Mouse (Mus musculus) regulatory T cell (primary cell): ENCODE results near the gene Car5a.

Source experiments
- in situ Hi-C: fragments of 300-600 bp; cut with MboI, MseI; formaldehyde crosslinking; loops from one replicate; pipeline ENCODE4 v1.15.1; 2025; ENCODE audit warnings: high pct_unique_total_duplicates

The Car5a gene

GRCm38 (mm10) chr8:121944831-121945230, at the start of gene Car5a:
Gene Car5a, minus strand, starts transcription at chr8:121944904.
- in situ Hi-C loops = loop anchor here (5.0 kb wide), 1 partner anchor 33 kb away; no protein-coding TSS in a partner anchor

GRCm38 (mm10) chr8:121992911-121993310, 48.2 kb upstream of the Car5a start:
- in situ Hi-C loops = loop anchor here (10.0 kb wide), 1 partner anchor 342 kb away; no protein-coding TSS in a partner anchor

DNA sequence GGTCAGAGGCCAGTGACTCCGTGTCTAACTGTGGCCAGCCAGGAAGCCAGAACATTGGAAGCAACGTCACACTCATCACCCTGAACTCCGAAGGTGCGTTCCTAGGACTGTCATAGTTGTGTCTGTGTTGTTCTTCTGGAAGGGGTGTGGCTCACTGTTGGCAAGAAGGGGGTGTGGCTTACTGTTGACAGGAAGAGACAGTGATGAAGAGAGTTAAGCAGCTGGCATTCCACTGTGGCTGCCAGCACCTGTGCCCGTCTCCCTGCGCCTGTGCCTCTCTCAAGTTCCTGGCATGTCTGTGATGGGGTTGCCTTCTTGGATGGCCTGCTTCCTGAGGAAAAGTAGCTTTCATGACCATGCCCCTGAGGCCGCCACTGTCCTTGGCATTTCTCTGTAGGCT, 46.9 kb upstream of the Car5a start:
- in situ Hi-C loops = loop anchor here (10.0 kb wide), 1 partner anchor 343 kb away; no protein-coding TSS in a partner anchor

- in situ Hi-C loops = loop anchor here (10.0 kb wide), 1 partner anchor 344 kb away; no protein-coding TSS in a partner anchor
These were observed 46.0 kb upstream of the Car5a start for GRCm38 (mm10) chr8:121990506-121991255.

GRCm38 (mm10) chr8:121987892-121988291, 43.2 kb upstream of the Car5a start:
- in situ Hi-C loops = no loop called here

GRCm38 (mm10) chr8:121985673-121986072, 41.0 kb upstream of the Car5a start:
- in situ Hi-C loops = no loop called here

GRCm38 (mm10) chr8:121981520-121981895, 36.8 kb upstream of the Car5a start:
- in situ Hi-C loops = no loop called here

GRCm38 (mm10) chr8:121980792-121981519, 36.3 kb upstream of the Car5a start:
- in situ Hi-C loops = no loop called here

GRCm38 (mm10) chr8:121978670-121979069, 34.0 kb upstream of the Car5a start:
- in situ Hi-C loops = no loop called here

DNA sequence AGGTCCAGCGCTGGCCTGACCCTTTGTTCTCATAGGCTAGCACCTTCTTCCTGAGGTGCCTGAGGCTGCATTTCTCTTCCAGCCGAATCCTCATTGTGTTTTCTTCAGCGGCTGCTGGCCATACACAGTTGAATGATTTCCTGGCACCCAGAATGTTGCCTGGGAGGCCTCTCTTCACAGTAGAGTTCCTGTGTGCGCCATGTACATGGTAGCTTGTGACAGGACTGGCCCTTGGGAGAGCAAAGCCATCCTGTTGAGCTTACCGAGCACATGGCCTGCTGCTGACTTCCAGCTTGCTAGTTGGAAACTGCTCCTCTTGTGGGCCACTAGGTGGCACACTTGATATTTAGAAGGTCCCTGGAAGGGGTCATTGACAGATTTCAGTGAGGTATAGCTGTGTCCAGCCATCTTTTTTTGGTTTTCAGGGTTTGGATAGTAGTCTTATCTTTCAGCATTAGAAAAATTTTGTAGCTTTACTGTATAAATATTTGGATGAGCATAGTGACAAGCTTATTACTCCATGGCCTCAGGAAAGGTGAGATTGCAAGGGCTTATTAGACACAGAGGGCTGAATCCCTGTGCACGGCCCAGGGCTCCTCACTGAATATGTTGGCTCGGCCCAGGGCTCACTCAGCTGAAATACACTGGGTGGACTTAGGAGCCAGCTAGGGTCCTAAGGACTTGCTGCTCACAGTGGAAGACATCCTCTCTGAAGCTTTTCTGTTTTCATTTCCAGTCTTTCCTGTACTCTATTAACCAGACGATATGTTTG, 33.3 kb upstream of the Car5a start:
- in situ Hi-C loops = no loop called here

GRCm38 (mm10) chr8:121973906-121974305, 29.2 kb upstream of the Car5a start:
- in situ Hi-C loops = no loop called here

DNA sequence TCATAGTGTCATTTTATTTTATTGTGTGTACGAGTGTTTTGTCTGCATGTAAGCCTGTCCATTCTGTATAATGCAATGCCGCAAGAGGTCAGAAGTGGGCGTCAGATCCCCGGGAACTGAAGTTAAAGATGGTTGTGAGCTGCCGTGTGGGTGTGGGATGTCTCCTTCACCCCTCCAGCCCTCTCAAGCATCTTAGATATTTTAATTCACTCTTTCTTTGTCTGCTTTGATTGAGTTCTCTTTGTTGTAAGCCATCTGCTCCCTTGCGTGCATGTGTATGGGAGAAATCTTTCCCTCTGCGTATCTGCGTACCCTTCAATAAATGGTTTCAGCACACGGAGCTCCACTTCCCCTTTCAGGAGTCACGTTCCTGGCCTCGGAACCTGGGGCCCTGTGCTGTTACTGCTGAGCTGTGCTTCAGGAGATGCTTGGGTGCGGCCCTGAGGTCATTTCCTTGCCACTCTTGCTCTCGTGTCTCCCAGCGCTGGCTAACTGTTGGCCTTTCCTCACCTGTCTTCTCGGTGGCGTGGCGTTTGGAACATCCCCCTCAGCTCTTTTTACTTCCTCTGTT, 26.9 kb upstream of the Car5a start:
- in situ Hi-C loops = no loop called here

DNA sequence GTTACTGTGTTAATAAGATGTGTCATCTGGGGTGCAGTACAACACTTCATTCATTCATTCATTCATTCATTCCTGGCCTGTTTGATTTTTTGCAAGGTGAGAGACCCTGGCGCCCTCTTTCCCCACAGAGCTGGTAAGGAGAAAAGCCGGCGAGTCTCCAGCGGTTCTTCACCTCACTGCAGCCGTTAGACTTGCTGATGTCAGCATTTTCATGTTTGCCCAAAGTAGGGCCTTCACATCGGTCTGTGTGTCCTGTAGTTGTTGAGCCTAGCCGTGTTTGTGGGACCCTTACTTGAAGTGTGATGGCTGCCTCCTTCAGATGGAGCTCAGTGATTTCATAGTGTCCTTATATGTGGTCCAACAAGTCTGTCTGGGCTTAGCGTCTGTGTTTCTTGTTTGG, 25.5 kb upstream of the Car5a start:
- in situ Hi-C loops = no loop called here

- in situ Hi-C loops = no loop called here
These were observed 23.8 kb upstream of the Car5a start for GRCm38 (mm10) chr8:121968542-121968941.

DNA sequence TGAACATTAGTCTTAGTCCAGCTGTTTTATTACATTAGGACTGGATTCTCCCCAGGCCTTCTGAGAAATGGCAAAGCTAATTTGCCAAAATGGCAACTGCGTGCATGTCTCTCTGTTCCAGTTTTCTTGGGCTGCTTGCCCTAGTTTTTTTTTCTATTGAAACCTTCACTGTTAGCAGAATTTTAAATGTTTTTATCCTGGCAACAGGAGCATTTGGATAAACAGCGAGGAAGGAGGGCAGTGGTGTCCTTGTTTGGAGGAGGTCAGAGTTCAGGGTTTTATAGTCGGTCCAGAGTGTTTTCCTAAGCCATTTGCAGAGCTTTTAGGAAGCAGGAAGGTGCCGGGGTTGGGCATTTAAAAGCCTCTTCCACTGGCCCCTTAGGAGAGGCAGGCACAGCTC, 23.3 kb upstream of the Car5a start:
- in situ Hi-C loops = no loop called here

DNA sequence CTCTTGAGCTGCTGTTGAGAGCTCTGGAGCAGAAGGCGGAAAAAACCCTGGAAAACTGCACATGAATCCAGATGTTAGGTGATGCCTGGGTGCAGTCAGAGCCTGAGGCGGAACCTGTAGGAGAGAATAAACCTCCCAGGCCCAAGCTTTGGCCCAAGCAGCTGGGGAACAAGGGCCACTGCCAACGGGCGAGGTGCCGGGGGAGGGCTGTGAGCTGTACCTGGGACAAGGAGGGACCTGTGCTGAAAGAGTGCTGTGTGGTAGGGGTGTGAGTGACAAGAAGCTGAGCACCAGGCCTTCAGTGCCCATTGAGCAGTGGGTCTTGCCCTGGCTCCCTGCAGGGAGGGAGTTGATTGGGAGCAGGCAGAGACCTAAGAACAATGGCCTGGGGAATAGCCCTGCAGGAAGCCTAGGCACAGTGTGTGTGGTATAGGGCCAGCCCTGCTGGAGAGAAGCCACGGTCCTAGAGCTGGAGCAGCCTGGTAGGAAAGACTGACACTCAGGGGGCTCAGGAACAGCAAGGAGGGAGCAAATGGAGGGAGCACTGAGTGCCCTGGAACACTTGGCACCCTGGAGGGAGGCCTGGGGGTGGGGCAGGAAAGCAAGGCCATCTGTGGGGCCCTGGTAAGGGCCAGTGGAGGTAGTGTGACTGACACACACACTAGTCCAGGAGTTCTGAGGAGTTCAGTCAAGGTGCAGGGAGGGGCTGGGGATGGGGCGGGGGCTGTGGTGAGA, 22.2 kb upstream of the Car5a start:
- in situ Hi-C loops = no loop called here

- in situ Hi-C loops = no loop called here
These were observed 21.4 kb upstream of the Car5a start for GRCm38 (mm10) chr8:121966110-121966509.

DNA sequence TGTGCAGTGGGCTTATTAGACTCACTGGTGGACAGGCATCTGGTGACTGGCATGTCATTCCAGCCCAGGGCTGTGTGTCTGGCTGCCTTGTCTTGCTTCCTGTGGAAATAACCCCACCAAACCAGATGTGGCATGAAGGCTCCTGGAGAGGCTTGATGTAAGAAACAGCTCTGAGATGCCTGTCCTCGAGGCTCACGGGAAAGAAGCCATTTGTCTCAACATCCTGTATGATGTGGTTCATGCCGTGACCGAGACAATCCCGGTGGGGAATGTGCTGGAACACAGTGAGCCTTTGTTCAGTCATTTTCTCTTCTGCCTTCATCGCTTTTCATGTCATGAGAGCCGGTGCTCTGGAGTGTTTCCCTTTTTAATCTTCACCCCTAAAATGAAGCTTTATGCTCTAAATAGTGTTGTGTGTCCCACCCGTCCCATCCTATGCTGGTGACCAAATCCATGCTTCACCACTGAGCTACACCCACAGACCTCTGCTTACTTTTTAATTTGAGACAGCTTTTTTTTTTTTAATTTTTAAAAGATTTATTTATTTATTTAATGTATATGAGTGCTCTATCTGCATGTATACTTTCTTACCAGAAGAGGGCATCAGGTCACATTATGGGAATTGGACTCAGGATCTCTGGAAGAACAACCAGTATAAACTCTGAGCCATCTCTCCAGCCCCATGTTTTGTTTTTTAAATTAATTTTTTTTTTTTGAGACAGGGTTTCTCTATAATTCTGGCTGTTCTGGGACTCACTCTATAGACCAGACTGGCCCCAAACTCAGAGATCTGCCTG, 20.2 kb upstream of the Car5a start:
- in situ Hi-C loops = no loop called here

- in situ Hi-C loops = no loop called here
These were observed 18.2 kb upstream of the Car5a start for GRCm38 (mm10) chr8:121962892-121963291.

- in situ Hi-C loops = loop anchor here (10.0 kb wide), 2 partner anchors 416 to 1236 kb away; partner anchors contain the start of gene Zc3h18
These were observed 13.7 kb upstream of the Car5a start for GRCm38 (mm10) chr8:121958395-121958794.
